Mouse (Mus musculus) thymus, postnatal 25 days (tissue): Measurements from ENCODE around the gene Rgma.

ENCODE experiments used
- DNase-seq: peaks from one replicate; pipeline ENCODE4 v3.0.0; 2022

The Rgma gene

DNA sequence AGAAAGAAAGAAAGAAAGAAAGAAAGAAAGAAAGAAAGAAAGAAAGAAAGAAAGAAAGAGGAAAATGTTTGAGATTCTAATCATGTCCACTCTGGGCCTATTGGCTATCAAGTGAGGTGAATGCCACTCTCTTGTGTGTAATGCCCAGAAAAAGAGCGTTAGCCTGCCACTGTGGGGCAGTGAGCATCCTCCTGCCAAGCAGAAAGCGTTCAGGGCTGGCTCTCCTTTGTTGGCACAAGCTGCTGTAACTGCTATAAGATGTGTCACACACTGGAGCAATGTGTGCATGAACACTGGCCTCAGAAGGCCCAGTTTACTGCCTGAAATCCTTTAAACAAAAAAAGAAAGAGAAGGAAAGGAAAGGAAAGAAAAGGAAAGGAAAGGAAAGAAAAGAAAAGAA is 26.8 kb downstream of the Rgma start:
- DNase-seq = no peak

DNA sequence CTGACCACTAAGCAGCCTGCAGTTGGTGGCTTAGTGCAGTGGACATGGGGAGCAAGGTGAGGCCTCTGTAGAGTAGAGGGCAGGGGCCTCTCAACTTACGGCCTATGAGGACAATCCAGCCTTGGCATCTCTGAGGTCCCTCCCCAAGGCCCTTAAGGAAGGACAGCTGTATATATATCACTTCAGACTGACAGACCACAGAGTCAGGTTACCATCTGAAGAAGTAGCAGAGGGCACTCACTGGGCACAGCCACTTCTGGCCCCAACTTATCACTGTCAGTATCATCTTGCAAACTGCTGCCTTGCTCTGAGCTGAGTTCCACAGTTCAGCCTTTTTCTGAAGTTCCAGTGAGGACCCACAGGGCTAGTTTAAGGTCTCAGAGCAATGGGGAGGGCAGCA is 27.4 kb downstream of the Rgma start:
- DNase-seq = no peak

DNA sequence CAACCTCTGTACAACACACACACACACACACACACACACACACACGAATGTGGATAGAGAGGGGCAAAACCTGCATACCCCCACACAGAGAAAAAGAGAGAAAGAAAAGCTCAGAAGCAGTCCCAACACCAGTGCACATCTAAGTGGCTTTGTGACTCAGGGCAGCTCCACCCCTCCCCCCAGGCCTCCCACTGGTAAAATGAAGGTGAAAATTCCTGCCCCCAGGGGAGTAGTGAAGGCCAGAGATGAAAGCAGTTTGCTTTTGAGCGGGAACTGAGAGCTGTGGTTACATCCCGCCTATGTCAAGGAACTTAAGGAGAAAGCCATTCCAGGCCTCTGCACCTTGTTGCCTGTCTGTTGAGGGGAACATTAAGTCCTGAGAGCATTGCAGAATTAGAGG is 28.2 kb downstream of the Rgma start:
- no peak for DNase-seq

DNA sequence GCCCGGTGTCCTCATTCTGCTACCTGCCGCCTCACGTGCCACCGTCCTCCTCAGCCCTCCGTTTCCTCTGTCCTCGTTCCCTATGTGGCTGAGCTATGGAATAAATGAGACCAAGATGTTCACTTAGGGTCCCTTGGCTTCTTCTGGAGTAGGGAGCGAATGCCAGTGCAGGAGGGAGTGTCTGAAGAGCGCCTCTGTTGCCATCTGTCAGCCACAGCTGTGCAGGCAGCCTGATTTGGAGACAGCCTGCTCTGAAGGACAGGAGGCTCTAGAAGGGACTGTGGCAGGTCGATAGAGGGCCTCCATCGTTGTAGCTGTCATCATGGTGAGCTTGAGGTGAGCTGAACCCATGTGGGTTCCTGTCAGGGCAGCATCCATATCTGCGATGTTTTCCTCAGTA is 30.2 kb downstream of the Rgma start:
- no peak for DNase-seq

DNA sequence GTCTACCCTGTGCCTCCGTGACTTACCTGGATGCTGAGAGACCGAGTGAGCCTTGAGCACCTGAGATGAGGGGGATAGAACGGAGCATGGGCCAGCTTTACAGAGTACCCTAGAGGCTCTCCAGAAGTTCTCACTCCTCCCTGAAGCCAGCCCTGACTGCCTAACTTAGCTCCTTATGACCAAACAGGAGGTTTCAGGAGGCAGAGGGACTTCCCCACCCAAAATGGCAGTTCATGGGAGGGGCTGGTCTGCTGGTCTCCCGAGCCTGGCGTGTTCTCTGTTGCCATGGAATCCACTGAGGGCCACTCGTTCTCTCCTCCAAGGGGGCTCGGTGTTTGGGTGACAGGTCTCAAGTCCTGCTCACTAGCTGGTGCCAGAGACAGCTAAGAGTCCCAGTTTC is 36.2 kb downstream of the Rgma start:
- DNase-seq = no peak

DNA sequence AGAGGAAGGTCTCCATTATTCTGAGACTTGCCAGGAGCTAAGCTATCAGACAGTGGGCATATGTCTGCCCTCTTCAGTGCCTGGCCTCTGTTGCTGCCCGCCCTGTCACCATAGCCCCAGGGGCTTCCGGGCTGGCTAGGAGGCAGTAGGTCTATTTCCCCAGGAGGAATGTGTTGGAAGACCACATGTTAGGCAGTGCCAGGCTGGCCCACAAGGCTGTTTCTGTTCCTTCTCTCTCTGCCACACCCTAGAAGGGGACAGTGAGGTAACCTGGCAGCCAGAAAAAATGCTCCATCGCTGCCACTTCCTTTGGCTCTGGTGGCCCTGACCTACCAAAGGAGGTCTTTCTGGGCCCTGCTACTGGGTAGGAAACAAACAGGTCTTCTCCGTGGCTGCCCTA is 36.7 kb downstream of the Rgma start:
- no peak for DNase-seq

DNA sequence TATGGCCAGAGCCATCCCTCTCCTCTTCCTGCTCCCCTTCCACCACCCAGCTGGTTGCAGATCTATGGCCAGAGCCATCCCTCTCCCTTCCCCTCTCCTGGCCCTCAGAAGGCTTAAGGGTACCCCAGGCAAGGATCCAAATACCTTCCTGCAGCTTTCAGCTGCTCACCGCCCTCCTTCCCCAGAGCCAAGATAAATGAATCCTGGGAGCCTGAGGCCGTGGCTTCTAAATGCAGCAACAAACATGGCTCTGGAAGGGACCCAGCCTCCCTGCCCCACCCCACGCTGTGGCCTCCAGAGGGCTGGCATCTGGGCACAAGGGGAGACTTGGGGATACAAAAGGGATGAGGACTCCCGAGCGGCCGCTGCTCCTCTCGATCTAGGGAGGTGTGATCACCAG is 37.1 kb downstream of the Rgma start:
- no peak for DNase-seq

DNA sequence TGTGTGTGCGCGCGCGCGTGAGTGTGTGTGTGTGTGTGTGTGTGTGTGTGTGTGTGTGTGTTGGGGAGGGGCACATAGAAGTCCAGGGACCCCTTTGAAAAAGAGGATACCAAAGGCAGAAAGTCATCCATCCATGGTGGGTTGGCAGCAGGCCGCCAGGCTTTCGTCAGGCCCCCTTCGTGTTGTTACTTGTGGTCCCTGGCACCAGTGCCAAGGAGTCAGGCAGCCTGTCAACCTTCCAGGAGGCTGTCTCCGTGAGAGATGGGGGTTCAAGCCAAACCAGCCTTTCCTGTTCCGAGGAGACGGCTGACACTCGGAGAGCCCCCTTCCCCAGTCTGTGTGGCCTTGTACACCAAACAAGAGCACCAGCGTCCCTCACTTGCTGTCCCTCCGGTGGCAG is 38.9 kb downstream of the Rgma start:
- DNase-seq = no peak

DNA sequence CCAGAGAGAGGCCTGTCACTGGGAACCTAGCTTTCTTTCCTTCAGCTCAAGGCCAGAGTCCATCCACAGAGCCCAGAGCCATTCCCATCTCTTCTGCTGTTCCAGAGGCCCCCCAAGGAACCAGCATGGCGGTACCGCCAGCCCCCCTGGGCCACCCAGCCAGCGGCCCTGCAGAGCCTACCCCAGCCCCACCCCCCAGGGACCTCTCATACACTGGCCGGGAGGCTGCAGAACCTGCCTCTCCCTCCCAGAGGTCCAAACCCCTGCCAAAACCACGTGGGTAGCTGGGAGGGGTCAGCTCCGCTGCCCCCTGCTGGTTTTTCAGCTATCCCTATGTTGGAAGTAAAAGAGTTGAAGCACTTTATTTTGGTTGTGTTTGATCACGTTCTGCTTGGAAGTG is 44.1 kb downstream of the Rgma start:
- no peak for DNase-seq

DNA sequence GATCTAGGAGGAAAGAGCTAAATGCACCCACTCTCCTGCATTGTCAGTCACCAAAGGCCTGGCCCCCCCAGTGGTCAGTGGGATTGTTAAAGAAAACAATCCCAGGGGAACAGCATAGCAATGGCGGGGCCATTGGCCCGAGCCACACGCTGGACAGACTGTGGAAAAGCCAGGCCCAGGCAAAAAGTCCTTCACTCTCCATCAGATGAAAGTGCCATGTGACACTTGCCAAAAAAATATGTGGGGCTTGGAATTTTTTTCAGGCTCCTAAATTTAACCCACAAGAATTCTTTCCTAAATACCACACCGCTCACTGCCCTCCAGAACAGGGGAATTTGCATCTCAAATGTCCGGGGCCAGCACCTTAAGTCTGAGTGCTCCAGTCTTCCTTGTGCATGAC is 45.5 kb downstream of the Rgma start:
- no peak for DNase-seq

DNA sequence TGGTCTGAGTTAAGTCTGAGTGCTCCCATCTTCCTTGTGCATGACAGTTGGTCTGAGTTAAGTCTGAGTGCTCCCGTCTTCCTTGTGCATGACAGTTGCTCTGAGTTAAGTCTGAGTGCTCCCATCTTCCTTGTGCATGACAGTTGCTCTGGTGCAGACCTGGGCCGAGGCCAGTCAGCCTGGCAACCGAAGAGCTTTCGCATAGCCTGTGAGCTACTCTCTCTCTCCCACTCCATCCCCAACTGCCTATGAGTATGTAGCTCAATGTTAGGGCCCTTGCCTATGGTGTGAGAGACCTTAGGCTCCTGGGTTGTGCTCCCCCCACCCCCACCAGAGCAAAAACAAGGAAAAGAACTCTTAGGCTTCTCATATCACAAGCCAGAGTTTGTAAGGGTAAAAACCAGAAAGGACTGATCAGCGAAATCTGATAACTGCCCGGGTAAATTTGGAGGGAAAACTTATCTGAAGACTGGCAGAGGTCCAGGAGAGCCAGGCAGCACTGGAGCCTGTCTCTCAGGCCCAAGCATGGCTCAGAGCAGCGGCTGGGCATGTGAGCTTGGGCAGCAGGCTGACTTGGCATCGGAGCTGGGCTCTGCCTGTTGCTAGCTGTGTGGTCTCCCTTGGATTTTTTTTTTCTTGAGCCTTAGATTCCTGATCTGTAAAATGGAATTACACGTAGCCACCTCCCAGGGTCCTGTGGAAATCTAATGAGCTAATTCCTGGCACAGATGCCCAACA is 46.1 kb downstream of the Rgma start:
- DNase-seq = no peak

DNA sequence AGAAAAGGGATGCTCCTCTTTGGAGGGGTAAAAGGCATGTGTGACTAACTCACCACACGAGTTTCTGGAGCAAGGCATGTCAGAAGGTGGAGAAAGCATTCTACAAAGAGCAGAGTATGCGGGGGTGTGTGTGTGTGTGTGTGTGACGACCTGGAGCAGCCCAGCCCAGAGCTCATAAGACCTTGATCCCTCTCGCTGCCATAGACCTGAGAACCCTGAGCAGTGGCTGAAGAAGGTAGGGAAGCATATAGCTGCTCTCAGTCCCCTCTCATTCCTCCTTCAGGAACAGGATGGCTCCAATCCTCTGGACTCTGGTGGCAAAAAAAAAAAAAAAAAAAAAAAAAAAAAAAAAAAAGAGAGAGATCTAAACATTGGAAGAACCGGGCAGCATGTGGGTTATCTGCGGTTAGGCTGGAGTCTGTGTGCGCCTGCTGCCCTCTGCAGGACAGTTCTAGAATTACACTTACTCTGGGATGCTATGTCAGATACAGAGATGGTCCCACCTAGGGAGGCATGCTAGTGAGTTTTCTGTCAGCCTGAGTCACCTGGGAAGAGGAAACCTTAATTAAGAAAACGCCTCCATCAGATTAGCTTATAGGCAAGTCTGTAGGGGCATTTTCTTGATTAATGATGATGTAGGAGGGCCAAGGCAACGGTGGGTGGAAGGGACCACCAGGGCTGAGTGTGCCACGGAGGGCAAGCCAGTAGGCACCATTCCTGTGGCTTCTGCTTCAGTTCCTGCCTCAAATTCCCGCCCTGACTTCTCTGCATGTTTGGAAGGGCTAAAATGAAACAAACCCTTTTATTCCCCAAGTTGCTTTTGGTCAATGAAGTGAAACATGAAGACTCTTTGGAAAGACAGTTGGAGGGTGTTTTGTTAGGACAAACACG is 47.2 kb downstream of the Rgma start:
- DNase-seq = peak; percentile 61

DNA sequence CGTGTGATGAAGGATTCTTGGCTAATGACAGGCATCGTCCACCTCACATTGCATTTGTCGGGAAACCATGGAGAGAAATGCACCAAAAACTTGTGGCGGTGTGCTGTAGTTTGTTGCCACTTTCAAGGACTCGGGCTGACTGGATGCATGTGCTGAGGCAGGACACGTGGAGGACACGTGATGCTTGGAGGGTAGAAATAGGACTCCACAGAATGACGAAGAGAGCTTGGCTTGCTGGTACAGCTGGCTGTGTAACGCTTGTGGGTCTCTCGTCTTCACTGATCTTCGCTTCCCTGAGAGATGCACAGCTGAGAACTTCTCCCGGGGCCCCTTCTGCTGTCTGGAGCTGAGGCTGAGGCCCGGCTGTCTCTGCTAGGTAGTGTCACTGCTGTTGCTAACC is 47.9 kb downstream of the Rgma start:
- no peak for DNase-seq

DNA sequence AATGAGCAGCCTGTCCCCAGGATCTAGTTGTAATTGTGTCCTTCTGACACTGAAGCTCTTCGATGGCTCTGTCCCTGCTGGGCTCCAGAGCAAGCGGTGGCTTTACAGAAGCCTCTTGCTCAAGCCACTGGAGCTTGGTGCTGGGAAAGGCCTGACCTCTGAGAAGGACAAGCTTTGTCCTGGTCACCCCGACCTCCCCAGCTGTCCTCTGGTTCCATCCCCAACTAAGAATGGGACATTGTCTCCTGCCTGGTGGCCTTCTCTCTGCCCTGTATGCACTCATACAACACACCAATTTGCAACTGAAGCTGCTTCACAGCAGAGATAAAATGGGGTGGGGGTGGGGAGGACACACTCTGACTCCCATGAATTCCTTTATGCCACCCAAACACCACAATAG is 48.9 kb downstream of the Rgma start:
- DNase-seq = no peak

DNA sequence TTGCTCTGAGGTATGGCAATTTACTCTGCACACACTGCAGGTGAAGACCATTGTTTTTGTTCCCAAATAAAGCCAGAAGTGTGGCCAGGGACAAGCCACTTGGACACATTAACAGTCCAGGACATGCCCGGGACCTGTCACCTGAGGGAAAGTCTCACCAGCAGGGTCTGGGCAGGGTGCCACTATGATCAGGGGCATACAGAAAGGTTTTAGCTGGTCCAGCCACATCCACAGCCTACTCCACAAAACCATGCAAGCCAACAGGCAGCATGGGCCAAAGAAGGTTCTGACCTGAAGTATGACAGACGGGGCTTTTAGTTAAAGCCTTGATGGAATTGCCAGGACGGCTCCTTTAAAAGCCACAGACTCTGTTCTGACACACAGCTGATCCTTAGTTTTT is 49.4 kb downstream of the Rgma start:
- no peak for DNase-seq

DNA sequence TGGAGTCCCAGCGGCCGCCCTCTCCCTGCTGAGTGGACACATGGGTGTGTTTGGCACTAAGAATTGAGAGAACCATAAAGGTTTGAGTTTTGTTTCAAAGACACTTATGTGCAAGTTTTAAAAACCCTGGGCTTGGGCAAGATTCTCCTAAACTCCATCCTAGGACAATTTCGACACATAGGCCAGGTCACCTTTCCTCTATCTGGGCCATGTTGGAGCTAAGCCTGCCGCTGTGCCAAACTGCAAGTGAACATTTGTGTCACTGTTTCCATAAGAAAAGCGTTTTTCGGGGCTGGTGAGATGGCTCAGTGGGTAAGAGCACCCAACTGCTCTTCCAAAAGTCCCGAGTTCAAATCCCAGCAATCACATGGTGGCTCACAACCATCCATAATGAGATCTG is 50.1 kb downstream of the Rgma start:
- DNase-seq = no peak

DNA sequence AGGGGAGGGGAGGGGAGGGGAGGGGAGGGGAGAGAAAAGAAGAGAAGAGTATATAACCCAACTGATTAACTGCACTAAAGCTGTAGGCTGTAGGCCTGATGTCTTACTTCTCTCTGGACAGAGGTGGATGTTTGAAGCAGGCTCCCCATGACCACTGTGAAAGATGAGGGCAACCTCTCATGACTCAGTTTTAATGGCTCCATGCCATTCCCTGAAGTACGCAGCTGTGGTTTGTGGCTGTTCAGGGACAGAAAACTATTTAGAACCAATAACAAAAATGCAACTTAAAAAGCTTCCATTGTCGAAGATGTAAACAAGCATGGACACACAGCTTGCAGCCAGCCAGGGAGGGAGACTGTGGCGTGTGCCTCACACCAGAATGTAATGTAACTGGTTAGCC is 50.9 kb downstream of the Rgma start:
- no peak for DNase-seq

DNA sequence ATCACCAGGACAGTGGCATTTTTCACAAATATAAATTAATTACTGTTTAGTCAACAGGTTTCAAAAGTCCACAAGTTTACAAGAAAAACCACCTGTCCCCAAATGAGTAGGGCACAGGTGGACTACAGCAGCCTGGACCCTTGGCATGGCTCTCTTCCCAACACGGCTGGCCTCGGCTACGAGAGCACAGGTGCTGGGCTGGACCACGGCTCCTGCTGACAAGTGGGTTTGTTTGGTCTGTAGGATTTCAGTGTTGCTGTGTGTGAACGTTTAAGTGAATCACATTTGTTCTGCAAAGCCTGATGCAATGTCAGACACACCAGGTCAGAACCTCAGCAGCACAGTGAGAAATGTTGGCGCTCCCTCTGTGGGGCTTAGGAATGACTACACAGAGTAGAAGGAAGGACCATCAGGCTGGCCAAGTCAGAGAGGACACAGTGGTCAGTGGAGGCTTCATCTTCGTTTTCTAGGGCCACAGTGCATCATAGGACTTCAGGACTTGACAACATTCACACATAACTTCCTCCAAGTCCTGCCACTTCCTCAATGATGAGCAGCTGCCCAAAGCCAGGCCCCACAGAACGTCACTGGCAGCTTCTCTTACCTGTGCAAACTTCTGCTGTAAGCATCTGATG is 51.6 kb downstream of the Rgma start:
- DNase-seq = no peak

DNA sequence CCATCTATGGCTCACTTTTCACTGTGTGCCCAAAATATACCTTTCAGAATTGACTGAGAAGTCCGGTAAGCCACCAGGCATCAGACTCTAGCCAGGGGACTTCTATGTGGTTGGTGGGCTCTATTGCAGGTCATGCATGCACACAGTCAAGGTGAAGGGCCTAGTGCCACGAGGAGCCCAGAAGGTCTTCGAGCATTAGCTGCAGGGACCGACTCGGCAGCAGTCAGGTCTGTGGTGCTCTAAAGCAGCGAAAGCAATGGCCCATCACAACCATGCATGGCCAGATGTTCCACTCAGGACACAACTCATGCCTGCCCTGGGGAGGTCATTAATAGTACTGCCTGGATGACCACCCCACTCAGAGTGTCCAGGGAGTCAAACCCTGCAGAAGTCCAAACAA is 52.5 kb downstream of the Rgma start:
- DNase-seq = no peak

DNA sequence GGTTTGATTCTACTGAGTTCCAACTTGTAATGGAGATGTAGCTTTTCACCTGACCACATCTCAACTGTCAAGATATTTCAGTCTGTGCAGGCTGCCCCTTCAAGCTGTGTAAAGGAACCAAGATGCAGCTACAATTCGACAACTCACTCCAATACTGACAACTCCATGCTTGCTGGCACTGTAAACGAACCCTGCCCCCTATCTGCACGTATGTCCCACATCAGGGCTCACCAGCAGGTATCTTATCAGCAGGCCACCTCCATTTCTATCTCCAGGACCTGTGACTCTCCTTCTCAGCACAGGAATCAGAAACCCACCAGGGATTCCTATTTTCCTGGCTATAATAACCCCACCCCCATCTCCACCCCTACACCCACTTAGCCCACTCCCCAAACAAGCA is 53.2 kb downstream of the Rgma start:
- DNase-seq = no peak

DNA sequence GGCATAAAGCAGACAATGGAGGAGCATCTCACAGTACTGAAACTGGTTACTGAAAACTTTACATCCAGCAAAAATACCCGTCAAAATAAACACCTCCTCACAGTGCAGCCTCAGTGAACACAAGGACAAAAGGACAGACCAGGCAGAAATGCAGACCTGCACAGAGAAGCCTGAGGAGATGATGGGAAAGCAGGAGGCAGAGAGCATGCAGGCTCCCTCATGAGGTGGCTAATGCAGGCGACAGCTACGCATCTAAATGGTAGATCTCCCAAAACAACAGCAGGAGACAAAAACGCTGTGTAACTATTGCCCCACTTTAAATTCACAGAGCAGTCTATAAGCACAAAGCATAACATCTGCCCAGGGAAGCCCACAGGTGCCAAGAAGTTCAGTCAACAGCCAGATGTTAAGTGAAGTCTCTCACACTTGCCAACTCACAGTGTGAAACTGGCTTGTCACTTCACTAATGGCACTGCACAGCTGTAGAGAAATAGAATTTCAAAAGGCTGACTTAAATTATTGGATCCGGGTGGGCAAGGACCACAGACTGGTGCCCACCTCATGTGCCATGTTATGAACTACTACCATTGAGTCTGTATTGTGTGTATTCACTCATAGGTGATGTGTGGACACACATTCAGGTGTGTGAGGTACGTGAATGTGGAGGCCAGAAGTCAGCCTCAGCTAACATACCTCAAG is 58.5 kb downstream of the Rgma start:
- no peak for DNase-seq

DNA sequence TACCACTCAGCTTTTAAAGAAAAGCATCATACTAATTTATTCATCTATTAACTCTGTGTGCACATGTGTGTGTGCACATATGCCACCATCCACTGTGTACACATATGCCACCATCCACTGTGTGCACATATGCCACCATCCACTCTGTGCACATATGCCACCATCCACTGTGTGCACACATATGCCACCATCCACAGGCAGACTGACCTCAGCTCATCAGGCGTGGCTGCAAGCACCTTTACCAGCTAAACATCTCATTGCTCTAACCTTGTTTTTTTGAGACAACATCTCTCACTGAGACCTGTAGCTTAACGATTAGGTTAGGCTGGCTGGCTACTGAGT is 59.0 kb downstream of the Rgma start:
- no peak for DNase-seq

DNA sequence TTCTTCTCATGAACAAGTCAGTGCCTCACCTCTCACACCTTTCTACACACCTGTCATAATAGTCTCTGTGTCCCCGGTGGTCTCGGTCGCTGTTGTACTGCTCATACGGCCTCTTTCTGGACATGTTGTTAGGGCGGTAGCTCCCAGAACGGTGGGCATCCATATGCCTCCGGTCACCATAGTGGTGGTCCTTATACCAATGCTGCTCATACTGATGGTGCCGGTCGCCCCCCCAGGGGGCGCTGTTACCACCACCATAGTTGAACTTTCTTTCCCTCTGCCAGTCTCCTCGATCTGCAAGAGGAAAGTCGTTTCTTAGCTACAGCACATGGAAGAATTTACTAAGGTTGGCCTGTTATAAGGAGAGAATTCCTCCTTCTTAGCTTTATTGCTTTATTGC is 60.4 kb downstream of the Rgma start:
- DNase-seq = peak; percentile 46

DNA sequence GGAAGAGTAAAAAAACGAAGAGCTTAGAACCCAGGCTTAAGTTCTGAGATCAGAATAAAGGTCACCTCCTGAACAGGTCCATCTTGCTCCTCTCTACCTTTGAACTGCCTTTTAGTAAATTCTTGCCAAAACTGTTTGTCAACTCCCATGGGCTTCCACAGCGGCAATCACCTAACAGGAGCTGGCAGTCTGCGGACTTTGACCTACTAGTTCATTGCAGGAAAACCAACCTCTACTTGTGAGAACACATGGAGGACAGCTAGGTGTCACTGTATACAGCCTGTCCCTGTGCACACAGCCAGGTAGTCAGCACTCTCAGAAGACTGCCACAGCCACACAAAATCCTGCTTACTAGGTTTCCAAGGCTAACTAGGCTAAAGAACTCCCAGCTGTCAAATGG is 66.5 kb downstream of the Rgma start:
- DNase-seq = no peak
